Mouse (Mus musculus) myocyte (in vitro differentiated cells): ENCODE measurements around the gene Ercc1. TPM values are rescaled to one million over a fixed set of nuclear protein-coding genes. Genes with fewer than 3 reads are reported as not detected.

Experiments
- H3K27me3 ChIP-seq: one replicate; pipeline ENCODE4 v1.6.1; 2011; ENCODE audit not compliant: control insufficient read depth, insufficient read depth, insufficient read length
- H3K36me3 ChIP-seq: one replicate; pipeline ENCODE4 v1.6.1; 2011; ENCODE audit not compliant: control insufficient read depth, insufficient read depth
- H3K4me2 ChIP-seq: one replicate; pipeline ENCODE4 v1.6.1; 2011; ENCODE audit warnings: low read depth, control low read depth
- H3K4me3 ChIP-seq: one replicate; pipeline ENCODE4 v1.5.1; 2011; ENCODE audit warnings: mild to moderate bottlenecking, control low read depth, moderate library complexity
- H3K79me2 ChIP-seq: one replicate; pipeline ENCODE4 v1.6.1; 2011; ENCODE audit not compliant: control insufficient read depth, insufficient read depth
- H3ac ChIP-seq: one replicate; pipeline ENCODE4 v1.6.1; 2011; ENCODE audit not compliant: control insufficient read depth, insufficient read length
- CEBPB ChIP-seq: IDR thresholded peaks from 2 replicates; pipeline ENCODE4 v1.6.1; 2011; ENCODE audit warnings: mild to moderate bottlenecking, moderate library complexity; ENCODE audit not compliant: poor library complexity, insufficient read depth, severe bottlenecking
- E2F4 ChIP-seq: IDR thresholded peaks from one replicate; pipeline ENCODE4 v1.6.1; 2011; ENCODE audit warnings: mild to moderate bottlenecking, control low read depth, moderate library complexity; ENCODE audit not compliant: insufficient read depth
- MAX ChIP-seq: IDR thresholded peaks from one replicate; pipeline ENCODE4 v1.6.1; 2011; ENCODE audit warnings: low read depth, mild to moderate bottlenecking, control low read depth
- MYOD1 ChIP-seq, 3 experiments: IDR thresholded peaks; one replicate each; pipeline ENCODE4 v1.6.1; 2011; ENCODE audit warnings: control low read depth in 2 of 3, low read depth in 2 of 3, mild to moderate bottlenecking in 2 of 3, moderate library complexity in 1 of 3; ENCODE audit not compliant: insufficient read length in 2 of 3, control insufficient read depth in 1 of 3
- MYOG ChIP-seq, 3 experiments: IDR thresholded peaks; one replicate each; pipeline ENCODE4 v1.6.1; 2011; ENCODE audit warnings: control low read depth in 2 of 3, low read depth in 2 of 3, mild to moderate bottlenecking in 2 of 3; ENCODE audit not compliant: insufficient read length in 2 of 3, control insufficient read depth in 1 of 3, insufficient read depth in 1 of 3
- POLR2A ChIP-seq: IDR thresholded peaks from one replicate; pipeline ENCODE4 v1.6.1; 2011; ENCODE audit warnings: low read depth, mild to moderate bottlenecking, control low read depth, moderate library complexity; ENCODE audit not compliant: insufficient read length
- POLR2AphosphoS2 ChIP-seq: IDR thresholded peaks from one replicate; pipeline ENCODE4 v1.6.1; 2011; ENCODE audit warnings: low read depth, control low read depth; ENCODE audit not compliant: insufficient read length
- REST ChIP-seq: IDR thresholded peaks from one replicate; pipeline ENCODE4 v1.6.1; 2011; ENCODE audit warnings: mild to moderate bottlenecking, control low read depth, moderate library complexity; ENCODE audit not compliant: insufficient read depth, insufficient read length
- SRF ChIP-seq: IDR thresholded peaks from one replicate; pipeline ENCODE4 v1.6.1; 2011; ENCODE audit warnings: low read depth; ENCODE audit not compliant: control insufficient read depth, insufficient read length
- TCF12 ChIP-seq: IDR thresholded peaks from one replicate; pipeline ENCODE4 v1.6.1; 2011; ENCODE audit warnings: mild to moderate bottlenecking, control low read depth; ENCODE audit not compliant: poor library complexity, insufficient read depth, severe bottlenecking
- TCF3 ChIP-seq: IDR thresholded peaks from one replicate; pipeline ENCODE4 v1.6.1; 2011; ENCODE audit warnings: low read depth, control low read depth; ENCODE audit not compliant: insufficient read length
- USF1 ChIP-seq: IDR thresholded peaks from one replicate; pipeline ENCODE4 v1.6.1; 2011; ENCODE audit warnings: low read depth, mild to moderate bottlenecking, control low read depth, moderate library complexity
- polyA plus RNA-seq: library from polyadenylated mRNA; unstranded; fragments of >200 nt; fragmentation: generic; extraction: Trizol; gene quantifications from one replicate; pipeline ENCODE4 v1.2.1, GENCODE M21; 2012; ENCODE audit warnings: missing spikeins

The Ercc1 gene
- polyA plus RNA-seq, 1 experiment: 83.1 TPM

DNA sequence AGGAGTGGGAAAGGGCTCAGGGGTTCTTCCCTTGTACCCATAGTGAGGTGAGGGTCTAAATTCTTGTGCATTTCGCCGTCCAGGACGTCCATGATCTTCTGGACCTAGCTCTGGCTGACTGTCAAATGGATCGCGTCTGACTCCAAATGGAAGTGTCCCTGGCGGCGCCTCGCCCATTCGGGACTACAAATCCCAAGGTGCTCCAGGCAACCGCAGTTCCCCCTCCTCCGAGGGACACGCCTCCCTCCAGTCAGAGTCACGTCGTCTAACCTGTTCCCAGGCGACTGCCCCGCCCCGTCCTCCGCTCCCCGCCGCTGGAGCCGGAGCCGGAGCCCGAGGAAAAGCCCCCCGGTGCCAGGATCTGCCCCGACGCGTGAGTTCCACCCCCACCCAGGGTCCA lies 16.4 kb downstream of the Ercc1 start:
- H3K4me3 ChIP-seq: peak overlapping the region; percentile 90
- peak overlapping the region; percentile 34 for H3ac ChIP-seq
- H3K79me2 ChIP-seq: peaks cover 52% of the 10 kb centered on the region
- TF ChIP-seq MYOD1 (IDR thresholded peaks at IDR 0.05; ENCODE audit: control insufficient read depth in 1 of 3, insufficient read length in 2 of 3, low read depth in 2 of 3) (no peak), POLR2A (peak; percentile 28)
- H3K27me3 ChIP-seq: no peaks in the 10 kb centered on the region
- no peaks in the 10 kb centered on the region for H3K36me3 ChIP-seq
- peak overlapping the region; percentile 98 for H3K4me2 ChIP-seq

DNA sequence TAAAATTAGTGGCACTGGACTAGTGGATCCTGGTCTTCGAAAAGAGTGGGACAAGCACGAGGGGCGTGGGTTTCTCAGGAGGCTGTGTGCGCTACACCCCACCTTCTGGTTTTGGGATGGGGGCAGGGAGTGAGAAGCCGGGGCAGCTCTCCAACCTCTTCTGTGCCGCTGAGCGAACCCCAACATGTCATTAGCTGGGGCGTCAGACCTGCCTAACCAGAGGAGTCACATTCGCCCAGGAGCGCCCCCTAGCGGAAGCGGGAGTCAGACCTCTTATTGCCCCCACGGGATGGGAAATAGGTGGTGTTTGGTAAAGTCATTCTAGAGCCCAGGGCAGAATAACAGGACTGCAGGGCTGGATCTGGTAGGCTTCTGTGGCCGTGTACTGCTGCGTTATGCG lies 17.1 kb downstream of the Ercc1 start:
- Histone ChIP-seq H3K27me3 (no peaks in the 10 kb centered on the region), H3K79me2 (peaks cover 58% of the 10 kb centered on the region), H3ac (peak overlapping the region; percentile 34), H3K36me3 (no peaks in the 10 kb centered on the region), H3K4me2 (peak overlapping the region; percentile 82), H3K4me3 (peak overlapping the region; percentile 90)
- TF ChIP-seq E2F4 (no peak), POLR2AphosphoS2 (no peak), SRF (no peak), POLR2A (no peak), MYOG (IDR thresholded peaks at IDR 0.05; ENCODE audit: control insufficient read depth in 1 of 3, insufficient read depth in 1 of 3, insufficient read length in 2 of 3, low read depth in 2 of 3) (no peak), MYOD1 (IDR thresholded peaks at IDR 0.05; ENCODE audit: control insufficient read depth in 1 of 3, insufficient read length in 2 of 3, low read depth in 2 of 3) (no peak), REST (no peak), TCF3 (no peak), TCF12 (no peak), CEBPB (no peak), MAX (no peak), USF1 (no peak)

DNA sequence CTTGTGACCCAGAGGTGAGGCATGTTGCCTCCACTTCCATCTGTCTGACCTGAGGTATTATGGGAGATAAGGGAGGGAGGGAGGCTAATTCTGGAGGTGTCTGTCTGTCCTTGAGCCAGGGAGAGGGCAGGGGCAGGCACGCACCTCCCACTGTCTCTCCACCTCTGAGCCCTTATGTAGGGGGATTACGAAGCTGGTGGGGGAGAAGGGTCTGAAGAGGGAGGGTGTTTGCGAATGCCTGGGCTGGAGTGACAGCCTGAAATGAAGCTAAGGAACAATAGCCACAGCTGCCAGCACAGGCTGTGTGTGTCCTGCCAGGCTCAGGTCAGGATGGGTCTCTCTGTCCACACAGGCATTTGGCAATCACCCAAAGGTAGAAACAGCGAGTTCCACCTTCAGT lies 17.7 kb downstream of the Ercc1 start:
- Histone ChIP-seq H3K27me3 (no peaks in the 10 kb centered on the region), H3K36me3 (no peaks in the 10 kb centered on the region), H3K4me2 (peak overlapping the region; percentile 82), H3ac (peak overlapping the region; percentile 34), H3K4me3 (peak overlapping the region; percentile 90), H3K79me2 (peaks cover 58% of the 10 kb centered on the region)
- TF ChIP-seq POLR2A: no peak
- no peak for TF ChIP-seq POLR2AphosphoS2
- no peak for TF ChIP-seq REST
- TF ChIP-seq MAX: no peak
- no peak for TF ChIP-seq E2F4
- no peak for TF ChIP-seq MYOD1 (IDR thresholded peaks at IDR 0.05; ENCODE audit: control insufficient read depth in 1 of 3, insufficient read length in 2 of 3, low read depth in 2 of 3)
- TF ChIP-seq MYOG (IDR thresholded peaks at IDR 0.05; ENCODE audit: control insufficient read depth in 1 of 3, insufficient read depth in 1 of 3, insufficient read length in 2 of 3, low read depth in 2 of 3): no peak
- no peak for TF ChIP-seq SRF
- TF ChIP-seq CEBPB: no peak
- no peak for TF ChIP-seq USF1
- no peak for TF ChIP-seq TCF12
- no peak for TF ChIP-seq TCF3

DNA sequence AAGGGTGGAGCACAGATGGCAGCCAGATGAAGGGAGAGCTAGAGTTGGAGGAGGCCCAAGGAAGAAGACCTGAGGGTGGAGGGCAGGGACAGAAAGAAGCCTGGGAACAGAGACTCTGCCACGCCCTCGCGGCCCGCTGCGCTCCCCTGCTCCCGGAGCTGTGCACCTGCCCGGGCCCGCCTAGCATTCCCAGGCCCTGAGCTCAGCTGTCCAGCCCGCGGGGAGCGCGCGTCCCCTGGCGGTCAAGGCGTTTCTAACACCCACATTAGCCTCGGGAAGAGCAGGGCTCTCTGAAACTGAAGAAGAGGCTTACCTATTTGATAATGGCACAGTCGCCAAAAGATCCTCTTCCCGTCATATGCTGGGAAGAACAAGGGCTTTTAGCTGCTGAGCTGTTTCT lies 19.3 kb downstream of the Ercc1 start:
- no peak overlapping the region for H3ac ChIP-seq
- H3K79me2 ChIP-seq: peaks cover 52% of the 10 kb centered on the region
- H3K4me3 ChIP-seq: peak overlapping the region; percentile 90
- H3K36me3 ChIP-seq: no peaks in the 10 kb centered on the region
- no peaks in the 10 kb centered on the region for H3K27me3 ChIP-seq
- TF ChIP-seq POLR2A: no peak
- no peak for TF ChIP-seq MAX
- no peak for TF ChIP-seq SRF
- TF ChIP-seq POLR2AphosphoS2: peak; percentile 56
- no peak for TF ChIP-seq E2F4
- no peak for TF ChIP-seq TCF12
- TF ChIP-seq USF1: no peak
- TF ChIP-seq MYOD1 (IDR thresholded peaks at IDR 0.05; ENCODE audit: control insufficient read depth in 1 of 3, insufficient read length in 2 of 3, low read depth in 2 of 3): peak in 2 of 3 experiments; percentile 75 to 85
- no peak for TF ChIP-seq TCF3
- TF ChIP-seq REST: no peak
- peak in 2 of 3 experiments; percentile 72 to 93 for TF ChIP-seq MYOG (IDR thresholded peaks at IDR 0.05; ENCODE audit: control insufficient read depth in 1 of 3, insufficient read depth in 1 of 3, insufficient read length in 2 of 3, low read depth in 2 of 3)
- no peak for TF ChIP-seq CEBPB
- peak overlapping the region; percentile 82 for H3K4me2 ChIP-seq

DNA sequence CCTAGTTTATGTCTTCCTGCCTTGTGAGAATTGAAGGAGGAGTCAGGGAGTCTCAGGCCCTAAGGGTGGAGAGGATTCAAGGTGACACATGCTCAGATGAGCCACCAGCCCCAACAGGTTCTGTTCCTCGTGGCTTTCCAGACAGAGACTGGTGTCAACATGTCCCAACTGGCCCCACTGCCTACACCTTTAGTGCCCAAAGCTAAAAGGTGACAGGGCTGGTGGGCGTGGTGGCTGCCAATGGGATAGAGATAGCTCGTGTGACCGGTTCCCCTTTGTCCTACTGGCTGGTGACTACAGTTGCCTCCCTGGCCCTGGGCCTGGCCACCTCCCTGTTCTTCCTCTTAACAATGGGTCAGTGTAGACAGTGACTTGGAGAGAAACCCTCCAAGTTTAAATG lies 20.8 kb downstream of the Ercc1 start:
- H3K4me2 ChIP-seq: no peak overlapping the region
- H3K36me3 ChIP-seq: no peaks in the 10 kb centered on the region
- no peak overlapping the region for H3K4me3 ChIP-seq
- no peaks in the 10 kb centered on the region for H3K27me3 ChIP-seq
- H3K79me2 ChIP-seq: peaks cover 48% of the 10 kb centered on the region
- H3ac ChIP-seq: no peak overlapping the region
- TF ChIP-seq POLR2AphosphoS2 (no peak), TCF3 (no peak), E2F4 (no peak), MYOD1 (IDR thresholded peaks at IDR 0.05; ENCODE audit: control insufficient read depth in 1 of 3, insufficient read length in 2 of 3, low read depth in 2 of 3) (no peak), TCF12 (no peak), SRF (no peak), REST (no peak), MAX (no peak), POLR2A (no peak), USF1 (no peak), MYOG (IDR thresholded peaks at IDR 0.05; ENCODE audit: control insufficient read depth in 1 of 3, insufficient read depth in 1 of 3, insufficient read length in 2 of 3, low read depth in 2 of 3) (no peak)
